Mouse (Mus musculus) spleen, adult 2 months (tissue): Measurements from ENCODE around the gene Olfr800.

Source experiments
- CTCF ChIP-seq: fragments of 200-500 bp; IDR thresholded peaks from 2 replicates; pipeline ENCODE4 v1.5.1; 2011; ENCODE audit warnings: mild to moderate bottlenecking, inconsistent platforms; ENCODE audit not compliant: insufficient read depth, insufficient read length, insufficient replicate concordance; ENCODE audit errors: extremely low read depth
- POLR2A ChIP-seq: fragments of 200-500 bp; IDR thresholded peaks from 2 replicates; pipeline ENCODE4 v1.6.1; 2011; ENCODE audit warnings: low read depth, low read length, inconsistent platforms

DNA sequence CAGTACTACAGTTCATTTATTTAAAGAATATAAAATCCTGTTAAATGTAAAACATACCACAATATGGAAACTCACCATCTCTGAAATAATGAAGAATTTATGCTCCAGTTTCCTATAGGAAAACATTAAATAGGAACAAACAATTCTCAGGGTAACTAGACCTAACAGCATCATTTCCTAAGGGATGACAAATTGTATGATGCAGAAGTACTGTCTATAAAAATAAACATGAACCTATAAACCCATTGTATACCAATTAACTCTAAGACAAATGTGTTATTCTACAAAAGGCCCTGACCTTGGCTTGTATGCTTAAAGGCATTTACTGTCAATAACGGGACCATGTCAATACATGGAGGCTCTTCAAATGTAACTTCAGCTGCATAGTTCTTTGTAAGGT lies 16.3 kb downstream of the Olfr800 start, which contains the start of gene Olfr801:
- TF ChIP-seq CTCF: no peak
- TF ChIP-seq POLR2A: no peak
